Mouse (Mus musculus) layer of hippocampus, adult 11-12 months (tissue): ENCODE measurements around the gene 4930407I10Rik.

ENCODE experiments used
- DNase-seq: peaks from one replicate; pipeline ENCODE4 v3.0.0; 2022; ENCODE audit warnings: low spot score

Gene 4930407I10Rik

GRCm38 (mm10) chr15:82058719-82059201 lies at the start of gene 4930407I10Rik:
TSS of gene 4930407I10Rik (plus strand) at chr15:82059151.
- no peak for DNase-seq

GRCm38 (mm10) chr15:82011947-82012346 lies 47.0 kb upstream of the 4930407I10Rik start:
- no peak for DNase-seq

GRCm38 (mm10) chr15:82014745-82015391 lies 44.1 kb upstream of the 4930407I10Rik start:
- DNase-seq: no peak

DNA sequence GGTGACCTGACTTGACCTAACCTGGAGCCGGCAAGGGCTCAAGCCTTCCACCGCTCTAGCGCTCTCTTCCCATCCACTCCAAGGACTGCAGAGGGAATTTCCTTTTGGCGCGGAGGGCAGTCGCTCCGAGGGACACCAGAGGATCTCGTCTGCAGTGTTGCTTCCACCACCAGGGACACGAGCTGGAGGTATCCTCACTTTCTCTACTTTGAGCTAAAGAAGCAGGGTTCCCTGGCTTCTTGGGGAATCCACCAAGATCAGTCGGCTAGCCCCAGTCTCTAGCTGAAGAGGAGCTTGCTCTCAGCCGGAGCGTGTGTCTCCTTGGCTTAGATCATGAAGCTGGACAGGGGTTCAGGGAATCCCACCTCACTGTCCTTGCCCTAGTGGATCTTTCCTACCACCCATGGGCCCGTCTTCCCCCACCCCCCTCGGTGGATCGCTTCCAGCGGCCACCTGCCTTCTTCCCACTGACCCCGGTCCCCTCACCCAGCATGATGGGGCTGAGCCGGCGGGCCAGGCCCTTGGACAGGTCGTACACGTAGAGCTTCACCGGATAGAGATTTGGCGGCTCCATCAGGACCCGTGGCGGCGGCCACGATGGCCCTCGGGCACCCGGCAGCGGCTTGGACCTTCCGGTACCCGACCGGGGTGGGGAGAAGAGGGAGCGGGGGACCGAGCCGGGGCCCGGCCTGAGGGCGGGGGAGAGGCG lies 43.4 kb upstream of the 4930407I10Rik start:
- DNase-seq: peak; percentile 40

- DNase-seq: peak; percentile 99
Measured at GRCm38 (mm10) chr15:82016101-82016808, 42.7 kb upstream of the 4930407I10Rik start.

DNA sequence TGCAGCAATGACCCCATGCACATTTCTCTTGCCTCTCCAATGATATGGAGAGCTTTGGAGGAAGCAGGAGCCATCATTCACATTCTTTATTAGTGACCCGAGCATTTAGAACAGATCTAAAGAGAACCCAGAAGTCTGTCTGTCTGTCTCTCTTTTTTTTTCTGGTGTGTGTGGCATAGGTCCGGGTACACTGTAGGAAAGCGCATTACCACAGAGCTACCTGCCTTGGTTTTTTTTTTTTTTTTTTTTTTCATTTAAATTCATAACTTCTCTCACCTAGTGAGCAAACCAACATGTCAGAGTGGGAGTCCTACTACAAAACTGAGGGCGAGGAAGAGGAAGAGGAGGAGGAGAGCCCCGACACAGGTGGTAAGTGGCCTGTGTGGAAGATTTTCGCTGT lies 42.1 kb upstream of the 4930407I10Rik start:
- no peak for DNase-seq

- DNase-seq: no peak
Measured at GRCm38 (mm10) chr15:82017461-82017860, 41.5 kb upstream of the 4930407I10Rik start.

DNA sequence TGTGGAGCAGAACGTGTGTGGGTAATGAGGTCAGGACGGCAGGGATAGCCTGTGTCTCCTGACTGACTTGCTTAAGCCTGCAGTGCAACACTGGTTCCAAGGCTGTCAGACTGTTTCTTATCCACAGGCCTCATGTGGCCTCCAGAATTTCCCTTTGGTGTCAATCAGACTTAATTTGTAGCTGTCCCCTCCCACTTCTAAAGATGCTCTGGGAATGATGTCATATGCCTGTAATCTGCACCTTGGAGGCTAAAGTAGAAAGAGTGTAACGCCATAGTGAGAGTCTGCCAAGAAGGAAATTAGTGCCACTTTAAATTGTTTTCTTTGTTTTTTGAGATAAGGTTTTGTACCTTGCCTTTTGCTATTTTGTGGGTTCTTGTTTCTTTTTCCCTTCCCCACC lies 39.7 kb upstream of the 4930407I10Rik start:
- no peak for DNase-seq

- no peak for DNase-seq
Measured at GRCm38 (mm10) chr15:82022535-82023088, 36.3 kb upstream of the 4930407I10Rik start.

DNA sequence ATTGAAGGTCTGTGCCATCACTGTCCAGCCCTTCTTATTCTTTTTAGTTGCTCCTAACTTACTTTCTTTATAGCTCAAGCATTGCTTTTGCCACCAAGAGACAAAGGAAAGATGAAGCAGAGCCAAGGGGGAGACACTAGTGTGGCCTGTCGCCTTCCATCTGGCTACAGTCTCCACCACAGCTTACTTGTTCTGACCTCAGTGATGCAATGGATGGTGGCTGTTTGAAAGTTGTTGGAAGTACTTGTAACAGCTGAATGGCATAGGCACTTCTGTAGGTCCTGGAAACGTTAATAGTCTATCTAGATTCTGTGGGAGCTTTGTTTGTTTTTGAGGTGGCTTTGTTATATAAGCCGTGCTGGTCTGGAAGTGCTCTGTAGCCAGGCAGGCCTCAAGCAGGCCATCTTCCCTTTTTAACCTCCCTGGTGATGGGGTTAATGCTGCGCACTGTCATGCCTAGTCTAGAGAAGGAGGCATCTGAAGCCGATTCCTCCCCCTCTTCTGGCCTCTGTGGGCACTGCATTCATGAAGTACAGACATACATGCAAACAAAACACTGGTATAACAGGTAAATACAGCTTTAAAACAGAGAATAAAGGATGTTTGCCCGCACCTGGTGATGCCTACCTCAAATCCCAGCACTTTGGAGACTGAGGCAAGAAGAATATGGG lies 34.9 kb upstream of the 4930407I10Rik start:
- DNase-seq: no peak

GRCm38 (mm10) chr15:82027276-82027675 lies 31.7 kb upstream of the 4930407I10Rik start:
- no peak for DNase-seq

- no peak for DNase-seq
Measured at GRCm38 (mm10) chr15:82027726-82028125, 31.2 kb upstream of the 4930407I10Rik start.

- no peak for DNase-seq
Measured at GRCm38 (mm10) chr15:82032386-82032785, 26.6 kb upstream of the 4930407I10Rik start.

- no peak for DNase-seq
Measured at GRCm38 (mm10) chr15:82033762-82034161, 25.2 kb upstream of the 4930407I10Rik start, which contains the start of gene Desi1. TSS of gene Desi1 (minus strand) at chr15:82033862.

DNA sequence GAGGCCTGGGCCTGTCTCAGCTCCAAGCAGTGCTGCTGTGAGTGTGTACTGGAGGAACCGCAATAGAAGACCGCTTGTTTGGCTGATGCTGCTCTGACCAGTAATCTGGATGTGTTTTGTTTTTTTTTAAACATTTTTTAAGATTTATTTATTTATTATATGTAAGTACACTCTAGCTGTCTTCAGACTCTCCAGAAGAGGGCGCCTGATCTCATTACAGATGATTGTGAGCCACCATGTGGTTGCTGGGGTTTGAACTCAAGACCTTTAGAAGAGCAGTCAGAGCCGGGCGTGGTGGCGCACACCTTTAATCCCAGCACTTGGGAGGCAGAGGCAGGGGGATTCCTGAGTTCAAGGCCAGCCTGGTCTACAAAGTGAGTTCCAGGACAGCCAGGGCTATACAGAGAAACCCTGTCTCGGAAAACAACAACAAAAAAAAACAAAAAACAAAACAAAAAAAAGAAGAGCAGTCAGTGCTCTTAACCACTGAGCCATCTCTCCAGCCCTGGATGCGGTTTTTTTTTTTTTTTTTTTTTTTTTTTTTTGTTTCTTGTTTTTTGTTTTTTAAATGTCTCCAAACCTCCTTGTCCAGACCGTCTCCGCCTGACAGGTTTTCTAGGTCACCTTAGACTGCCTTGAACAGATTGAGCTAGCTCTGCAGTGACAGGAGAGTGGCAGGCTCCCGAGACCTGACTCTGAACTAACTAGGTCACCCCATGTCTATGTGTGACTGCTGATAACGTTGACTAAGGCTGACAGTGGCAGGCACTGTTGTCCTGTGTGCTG lies 22.9 kb upstream of the 4930407I10Rik start:
- DNase-seq: no peak

DNA sequence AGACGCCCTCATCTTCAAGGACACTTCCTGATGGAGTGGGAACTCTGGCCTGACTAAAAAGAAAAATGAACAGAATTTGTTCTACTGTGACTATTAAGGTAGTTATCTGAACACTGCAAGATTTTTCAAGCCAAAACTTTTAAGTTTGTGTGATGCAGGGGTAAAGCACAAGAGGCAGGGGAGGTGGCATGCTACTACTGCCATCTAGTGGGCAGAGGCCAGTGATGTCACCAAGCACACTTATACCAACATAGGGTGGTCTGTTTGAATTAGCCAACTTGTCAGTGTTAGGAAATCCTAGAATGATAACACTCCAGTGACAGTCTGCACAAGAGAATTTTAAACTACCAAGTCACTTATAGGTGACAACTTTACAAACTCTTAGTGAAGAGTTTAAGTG lies 18.3 kb upstream of the 4930407I10Rik start:
- DNase-seq: peak; percentile 62

- DNase-seq: no peak
Measured at GRCm38 (mm10) chr15:82044166-82044784, 14.7 kb upstream of the 4930407I10Rik start.

DNA sequence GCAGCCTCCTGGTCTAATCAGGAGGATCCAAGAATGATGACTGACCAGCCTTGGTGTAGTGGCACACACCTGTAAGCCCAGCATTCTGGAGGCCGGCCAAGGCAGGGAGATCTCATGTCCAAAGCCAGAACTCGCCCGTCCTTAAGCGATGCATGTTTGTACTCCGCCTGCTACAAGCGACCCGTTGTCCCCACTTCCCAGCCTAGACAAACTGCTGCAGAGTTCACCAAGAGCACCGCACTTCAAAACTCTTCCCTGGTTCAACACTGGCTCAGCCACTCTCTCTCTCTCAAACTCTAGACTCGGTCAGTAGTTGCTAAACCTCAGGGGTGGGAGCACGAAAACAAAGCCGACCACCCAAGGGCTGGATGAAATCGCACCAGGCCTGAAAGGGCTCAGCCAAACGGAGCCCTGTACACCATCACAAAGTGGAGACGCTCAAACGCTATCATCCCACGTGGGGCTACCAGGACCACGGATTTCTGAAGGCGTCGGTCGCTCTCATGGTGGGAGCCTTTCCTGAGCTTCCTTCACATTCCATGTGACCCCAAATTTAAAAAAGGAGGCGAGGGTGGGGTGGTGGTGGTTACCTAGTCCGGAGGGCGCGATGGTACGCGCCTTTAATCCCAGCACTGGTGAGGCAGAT lies 12.6 kb upstream of the 4930407I10Rik start:
- peak; percentile 32 for DNase-seq

- peak; percentile 91 for DNase-seq
Measured at GRCm38 (mm10) chr15:82047080-82047883, 11.7 kb upstream of the 4930407I10Rik start, which contains the start of gene Snu13. TSS of gene Snu13 (minus strand) at chr15:82047598.
